In the genomic region with DNA sequence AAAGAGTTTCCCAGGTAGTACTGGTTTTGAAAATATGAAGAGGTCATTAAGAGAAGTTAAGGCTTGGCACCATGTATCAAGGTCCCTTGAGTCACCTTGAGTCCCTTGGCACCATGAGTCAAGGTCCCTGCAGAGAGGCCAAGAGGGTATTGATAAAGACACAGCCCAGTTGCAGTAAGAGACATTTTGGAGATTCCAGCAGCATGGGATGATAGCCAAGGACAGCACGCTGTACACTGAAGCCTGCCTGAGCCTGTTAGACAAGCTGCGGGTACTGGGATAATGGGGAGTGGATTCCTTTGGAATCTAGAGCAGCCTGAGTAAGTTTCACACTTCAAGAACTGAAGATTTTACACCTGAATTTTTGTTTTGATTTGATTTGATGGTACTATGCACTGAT, we compare ENCODE assay signal across 8 mouse cellular contexts.
"Had no signal": no experiment of that assay in that cellular context is flagged by ENCODE, and none has a peak within 500 bp of the region (broad histone marks: within the 10 kb centered on the region; RNA-seq: fewer than 3 reads in every experiment).

No protein-coding gene starts in this region.

- DNase-seq: lung, adult 18-20 months; lung, embryonic 14.5 days; lung, postnatal 10 days; lung, postnatal 4 days; midbrain, embryonic 14.5 days; right cerebral cortex, postnatal 14 days; thymus, adult 2 months; thymus, postnatal 25 days had no signal
